Mouse (Mus musculus) small intestine, adult 2 months (tissue): ENCODE measurements around the gene Ltb.

Experiments
- CTCF ChIP-seq: fragments of 200-500 bp; IDR thresholded peaks from 2 replicates; pipeline ENCODE4 v1.5.1; 2012; ENCODE audit warnings: low read depth, mild to moderate bottlenecking, control low read depth, inconsistent platforms, low read length, moderate library complexity, mixed read lengths; ENCODE audit not compliant: insufficient replicate concordance, insufficient read length; ENCODE audit errors: extremely low read depth
- POLR2A ChIP-seq: fragments of 200-500 bp; IDR thresholded peaks from 2 replicates; pipeline ENCODE4 v1.6.1; 2012; ENCODE audit warnings: low read depth, mild to moderate bottlenecking, control low read depth, inconsistent platforms, low read length, moderate library complexity

DNA sequence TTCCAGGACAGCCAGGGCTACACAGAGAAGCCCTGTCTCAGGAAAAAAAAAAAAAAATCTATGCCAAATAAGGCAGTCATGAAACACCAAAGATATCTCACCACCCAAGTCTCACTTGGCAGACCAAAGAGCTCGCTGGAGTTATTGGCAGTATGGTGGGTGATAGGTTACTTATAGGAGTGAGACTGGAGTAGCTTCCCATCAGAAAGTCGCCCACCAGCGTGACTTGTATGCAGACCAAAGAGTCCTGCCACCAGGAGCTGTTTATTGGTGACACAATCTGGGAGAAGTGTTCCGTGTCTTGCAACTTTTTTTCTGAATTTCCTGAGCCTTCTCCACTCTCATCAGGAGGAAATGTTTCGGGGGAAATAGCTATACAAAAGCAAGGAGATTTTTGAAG is 45.5 kb downstream of the Ltb start:
- no peak for TF ChIP-seq CTCF
- no peak for TF ChIP-seq POLR2A
